Mouse (Mus musculus) C2C12 (cell line): Measurements from ENCODE around the gene Qtrt1. TPM values are rescaled to one million over a fixed set of nuclear protein-coding genes. Genes with fewer than 3 reads are reported as not detected.

Experiments
- H3K27me3 ChIP-seq: one replicate; pipeline ENCODE4 v1.6.1; 2011; ENCODE audit not compliant: control insufficient read depth, insufficient read depth, insufficient read length
- H3K36me3 ChIP-seq: one replicate; pipeline ENCODE4 v1.6.1; 2011; ENCODE audit not compliant: control insufficient read depth, insufficient read depth
- H3K4me3 ChIP-seq: one replicate; pipeline ENCODE4 v1.5.1; 2011; ENCODE audit warnings: mild to moderate bottlenecking, control low read depth; ENCODE audit not compliant: poor library complexity, insufficient read depth, severe bottlenecking
- H3K79me2 ChIP-seq: one replicate; pipeline ENCODE4 v1.6.1; 2011; ENCODE audit not compliant: control insufficient read depth, insufficient read depth
- H3K79me3 ChIP-seq: one replicate; pipeline ENCODE4 v1.6.1; 2011; ENCODE audit warnings: low read depth, control low read depth
- H3ac ChIP-seq: one replicate; pipeline ENCODE3; 2011; ENCODE audit warnings: low read depth; ENCODE audit not compliant: control insufficient read depth, insufficient read length
- CEBPB ChIP-seq: IDR thresholded peaks from one replicate; pipeline ENCODE4 v1.6.1; 2011; ENCODE audit warnings: low read depth, mild to moderate bottlenecking, control low read depth, moderate library complexity
- CTCF ChIP-seq: IDR thresholded peaks from one replicate; pipeline ENCODE4 v1.5.1; 2011; ENCODE audit not compliant: control insufficient read depth, insufficient read depth, insufficient read length
- FOSL1 ChIP-seq: IDR thresholded peaks from one replicate; pipeline ENCODE4 v1.8.0; 2011; ENCODE audit warnings: mild to moderate bottlenecking, low read length; ENCODE audit not compliant: poor library complexity, insufficient read depth, severe bottlenecking
- MAX ChIP-seq: IDR thresholded peaks from one replicate; pipeline ENCODE4 v1.6.1; 2011; ENCODE audit warnings: mild to moderate bottlenecking, control low read depth
- MYOD1 ChIP-seq: IDR thresholded peaks from one replicate; pipeline ENCODE4 v1.6.1; 2011; ENCODE audit warnings: low read depth; ENCODE audit not compliant: control insufficient read depth, insufficient read length
- MYOG ChIP-seq: IDR thresholded peaks from one replicate; pipeline ENCODE4 v1.6.1; 2011; ENCODE audit not compliant: control insufficient read depth, insufficient read length; ENCODE audit errors: extremely low read depth
- USF1 ChIP-seq: IDR thresholded peaks from one replicate; pipeline ENCODE4 v1.6.1; 2011; ENCODE audit warnings: low read depth, mild to moderate bottlenecking, control low read depth, moderate library complexity
- polyA plus RNA-seq: library from polyadenylated mRNA; unstranded; fragments of >200 nt; fragmentation: generic; extraction: Trizol; gene quantifications from one replicate; pipeline ENCODE4 v1.2.1, GENCODE M21; 2012; ENCODE audit warnings: missing spikeins

Qtrt1 gene
- polyA plus RNA-seq, 1 experiment = 61.7 TPM

GRCm38 (mm10) chr9:21425556-21425945 lies 13.9 kb downstream of the Qtrt1 start:
- TF ChIP-seq MAX = no peak
- no peak for TF ChIP-seq CEBPB
- TF ChIP-seq CTCF = no peak
- no peak for TF ChIP-seq USF1
- no peak for TF ChIP-seq FOSL1
- TF ChIP-seq MYOG = no peak
- TF ChIP-seq MYOD1 = no peak
- H3K36me3 ChIP-seq = peaks cover 13% of the 10 kb centered on the region

DNA sequence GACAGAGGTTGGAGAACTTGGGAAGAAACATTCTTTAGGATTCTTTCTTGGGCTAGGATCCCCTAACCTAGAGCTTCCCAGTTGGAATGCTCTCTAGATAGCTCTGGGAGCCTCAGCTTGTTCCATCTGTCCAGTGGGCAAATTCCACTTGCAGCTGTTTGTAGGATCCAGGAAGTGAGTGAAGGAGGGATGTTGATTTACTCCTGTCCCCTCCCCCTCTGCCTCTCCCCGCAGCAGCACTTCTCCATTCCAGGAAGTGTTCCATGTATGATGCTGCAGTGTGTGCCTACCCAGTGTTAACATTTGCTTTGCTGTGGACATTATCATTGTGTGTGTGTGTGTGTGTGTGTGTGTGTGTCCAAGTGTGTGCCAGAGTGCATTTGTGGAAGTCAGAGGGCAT lies 14.4 kb downstream of the Qtrt1 start:
- peaks cover 57% of the 10 kb centered on the region for H3K79me3 ChIP-seq
- peak overlapping the region; percentile 80 for H3K4me3 ChIP-seq
- H3K36me3 ChIP-seq = peaks cover 8% of the 10 kb centered on the region
- no peak overlapping the region for H3ac ChIP-seq
- H3K79me2 ChIP-seq = peaks cover 63% of the 10 kb centered on the region
- TF ChIP-seq CTCF = no peak
- no peak for TF ChIP-seq FOSL1
- no peak for TF ChIP-seq MAX
- no peak for TF ChIP-seq MYOD1
- TF ChIP-seq USF1 = no peak
- TF ChIP-seq CEBPB = no peak
- TF ChIP-seq MYOG = no peak
- H3K27me3 ChIP-seq = no peaks in the 10 kb centered on the region

More at GRCm38 (mm10) chr9:21425556-21425945, 13.9 kb downstream of the Qtrt1 start:
- Histone ChIP-seq H3K79me3 (peaks cover 53% of the 10 kb centered on the region), H3K27me3 (no peaks in the 10 kb centered on the region), H3K79me2 (peaks cover 59% of the 10 kb centered on the region), H3K4me3 (peak overlapping the region; percentile 80), H3ac (peak overlapping the region; percentile 87)

DNA sequence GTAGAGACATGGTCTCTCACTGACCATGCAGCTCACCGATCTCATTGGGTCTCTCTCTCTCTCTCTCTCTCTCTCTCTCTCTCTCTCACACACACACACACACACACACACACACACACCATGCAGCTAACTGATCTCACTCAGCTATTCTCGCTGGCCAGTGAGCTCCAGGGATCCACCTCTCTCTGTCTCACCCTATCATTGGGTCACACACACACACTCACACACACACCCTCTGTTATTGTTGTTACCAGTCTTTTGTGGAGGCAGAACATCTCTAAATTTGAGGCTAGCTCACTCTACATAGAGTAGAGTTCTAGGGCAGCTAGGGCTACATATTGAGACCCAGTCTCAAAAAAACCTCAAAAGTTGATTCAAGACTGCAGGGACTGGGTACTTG lies 14.9 kb downstream of the Qtrt1 start:
- Histone ChIP-seq H3K27me3 (no peaks in the 10 kb centered on the region), H3K79me2 (peaks cover 68% of the 10 kb centered on the region), H3K79me3 (peaks cover 62% of the 10 kb centered on the region), H3K36me3 (peaks cover 4% of the 10 kb centered on the region), H3K4me3 (no peak overlapping the region), H3ac (no peak overlapping the region)
- TF ChIP-seq MYOG (no peak), FOSL1 (no peak), CEBPB (no peak), CTCF (no peak), MAX (no peak), USF1 (no peak)

DNA sequence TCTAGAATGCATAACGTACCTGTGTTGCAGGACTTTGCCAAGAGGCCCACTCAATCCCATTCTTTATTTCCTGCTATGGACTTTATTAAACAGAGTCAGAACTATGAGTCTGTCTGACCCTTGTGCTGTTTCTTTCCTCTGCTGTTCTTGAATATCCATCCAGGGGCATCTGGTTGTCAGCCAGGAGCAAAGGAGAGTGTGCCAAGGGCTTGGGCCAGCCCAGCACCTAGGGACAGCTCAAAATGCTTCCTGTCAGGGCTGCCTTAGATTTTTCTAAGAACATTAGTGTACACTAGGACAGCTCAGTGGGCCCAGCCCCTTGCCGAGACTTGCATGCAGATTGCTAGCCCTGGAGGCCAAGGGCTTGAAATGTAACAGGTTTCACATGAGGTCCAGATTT lies 16.1 kb downstream of the Qtrt1 start:
- no peak overlapping the region for H3K4me3 ChIP-seq
- peaks cover 70% of the 10 kb centered on the region for H3K79me3 ChIP-seq
- H3K27me3 ChIP-seq = no peaks in the 10 kb centered on the region
- peaks cover 81% of the 10 kb centered on the region for H3K79me2 ChIP-seq
- no peak overlapping the region for H3ac ChIP-seq
- no peak for TF ChIP-seq FOSL1
- no peak for TF ChIP-seq MAX
- no peak for TF ChIP-seq USF1
- no peak for TF ChIP-seq CEBPB
- TF ChIP-seq MYOG = no peak
- TF ChIP-seq CTCF = no peak
- TF ChIP-seq MYOD1 = no peak
- peaks cover 4% of the 10 kb centered on the region for H3K36me3 ChIP-seq

DNA sequence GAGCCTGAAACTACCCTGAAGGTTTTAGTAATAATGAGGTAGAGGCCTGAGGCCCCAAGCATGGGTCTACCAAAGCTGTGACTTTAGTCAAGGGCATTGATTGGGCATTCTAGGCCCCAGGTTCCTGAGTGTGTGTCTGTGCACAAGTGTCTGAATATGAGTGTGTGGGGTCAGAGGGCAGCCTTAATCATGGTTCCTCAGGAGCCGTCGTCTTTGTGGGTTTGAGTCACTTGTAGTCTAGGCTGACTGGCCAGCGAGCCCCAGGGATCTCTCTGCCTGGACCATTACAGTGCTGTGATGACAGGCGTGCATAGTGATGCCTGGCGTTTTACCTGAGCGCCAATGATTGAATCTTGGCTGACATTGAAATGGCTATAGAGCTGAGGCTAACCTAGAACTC lies 16.5 kb downstream of the Qtrt1 start:
- TF ChIP-seq CTCF = no peak
- TF ChIP-seq MAX = no peak
- TF ChIP-seq MYOD1 = no peak
- no peak for TF ChIP-seq MYOG
- TF ChIP-seq FOSL1 = no peak
- TF ChIP-seq USF1 = no peak

GRCm38 (mm10) chr9:21430724-21431123 lies 19.1 kb downstream of the Qtrt1 start:
- no peak overlapping the region for H3K4me3 ChIP-seq
- peaks cover 87% of the 10 kb centered on the region for H3K79me3 ChIP-seq
- H3K36me3 ChIP-seq = peaks cover 4% of the 10 kb centered on the region
- H3ac ChIP-seq = no peak overlapping the region
- no peaks in the 10 kb centered on the region for H3K27me3 ChIP-seq
- no peak for TF ChIP-seq FOSL1
- no peak for TF ChIP-seq CEBPB
- TF ChIP-seq MAX = no peak
- no peak for TF ChIP-seq MYOD1
- no peak for TF ChIP-seq CTCF
- no peak for TF ChIP-seq USF1
- TF ChIP-seq MYOG = no peak
- peaks cover 100% of the 10 kb centered on the region for H3K79me2 ChIP-seq

More for the DNA sequence above, 16.5 kb downstream of the Qtrt1 start:
- Histone ChIP-seq H3K36me3 (peaks cover 4% of the 10 kb centered on the region), H3K4me3 (no peak overlapping the region), H3K79me3 (peaks cover 73% of the 10 kb centered on the region), H3K27me3 (no peaks in the 10 kb centered on the region), H3ac (no peak overlapping the region), H3K79me2 (peaks cover 85% of the 10 kb centered on the region)
